Mouse (Mus musculus) myocyte (in vitro differentiated cells): Measurements from ENCODE around the gene Cracr2a.

Experiments
- MYOG ChIP-seq, 3 experiments: IDR thresholded peaks; one replicate each; pipeline ENCODE4 v1.6.1; 2011; ENCODE audit warnings: control low read depth in 2 of 3, low read depth in 2 of 3, mild to moderate bottlenecking in 2 of 3; ENCODE audit not compliant: insufficient read length in 2 of 3, control insufficient read depth in 1 of 3, insufficient read depth in 1 of 3
- POLR2A ChIP-seq: IDR thresholded peaks from one replicate; pipeline ENCODE4 v1.6.1; 2011; ENCODE audit warnings: low read depth, mild to moderate bottlenecking, control low read depth, moderate library complexity; ENCODE audit not compliant: insufficient read length
- USF1 ChIP-seq: IDR thresholded peaks from one replicate; pipeline ENCODE4 v1.6.1; 2011; ENCODE audit warnings: low read depth, mild to moderate bottlenecking, control low read depth, moderate library complexity

DNA sequence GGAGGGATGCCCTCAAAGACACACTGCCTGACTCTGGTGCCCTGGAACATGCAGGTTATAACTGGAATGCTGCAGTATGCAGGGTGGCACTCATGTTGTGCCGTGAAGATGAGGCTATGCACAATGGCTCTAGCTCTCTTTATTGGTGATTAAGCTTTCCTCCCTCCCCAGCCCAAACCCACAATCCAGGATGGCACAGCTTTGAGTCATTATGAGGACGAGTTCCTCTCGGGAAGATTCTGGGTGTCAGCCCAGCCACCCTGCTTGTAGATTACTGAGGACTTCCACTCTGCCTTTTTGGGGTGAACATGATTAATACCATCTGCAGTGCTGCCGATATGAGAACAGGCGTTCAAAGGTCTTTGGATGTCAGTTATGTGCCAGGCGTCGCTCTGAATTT, 132.5 kb downstream of the Cracr2a start:
- no peak for TF ChIP-seq POLR2A
- TF ChIP-seq MYOG (IDR thresholded peaks at IDR 0.05; ENCODE audit: control insufficient read depth in 1 of 3, insufficient read depth in 1 of 3, insufficient read length in 2 of 3, low read depth in 2 of 3) = no peak
- no peak for TF ChIP-seq USF1
